Mouse (Mus musculus) embryonic fibroblast, embryonic 13.5 days (primary cell): ENCODE results near the gene Nemf.

Source experiments
- CTCF ChIP-seq: IDR thresholded peaks from 2 replicates; pipeline ENCODE4 v1.5.1; 2011; ENCODE audit warnings: mild to moderate bottlenecking, control low read depth, low read length, moderate library complexity, borderline replicate concordance; ENCODE audit not compliant: insufficient read depth
- POLR2A ChIP-seq: IDR thresholded peaks from 2 replicates; pipeline ENCODE4 v1.6.1; 2011; ENCODE audit warnings: low read depth, mild to moderate bottlenecking, control low read depth, low read length, moderate library complexity

DNA sequence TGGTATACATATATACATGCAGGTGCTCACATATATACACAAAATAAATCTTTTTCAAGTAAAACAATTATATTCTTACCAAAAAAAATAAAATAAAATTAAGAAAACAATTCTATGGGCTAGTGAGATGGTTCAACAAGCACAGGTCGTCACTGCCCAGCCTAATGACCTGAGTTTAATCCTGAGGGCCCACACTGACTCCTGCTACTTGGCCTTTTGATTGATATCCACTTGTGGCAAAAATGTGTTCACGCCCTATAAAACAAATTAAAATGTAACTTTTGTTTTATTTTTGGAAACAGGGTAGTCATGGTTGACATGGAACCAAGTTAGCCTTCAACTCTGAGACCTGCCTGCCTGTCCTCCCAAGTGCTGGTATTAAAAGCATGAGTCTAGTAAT lies 7.0 kb downstream of the Nemf start:
- no peak for TF ChIP-seq POLR2A
- TF ChIP-seq CTCF: no peak
